Mouse (Mus musculus) midbrain, embryonic 14.5 days (tissue): Measurements from ENCODE around the gene Hipk2. TPM values are rescaled to one million over a fixed set of nuclear protein-coding genes. Genes with fewer than 3 reads are reported as not detected.

Source experiments
- ATAC-seq: fragments of 200-750 bp; cut with Nextera tagmentation; 2 replicates; pipeline ENCODE4 v1.8.0; 2017; ENCODE audit warnings: moderate number of reproducible peaks, moderate library complexity; ENCODE audit not compliant: low FRiP score, low TSS enrichment
- DNase-seq: peaks from one replicate; pipeline ENCODE4 v3.0.0-alpha.2; 2015
- H3K27ac ChIP-seq: fragments of 300-500 bp; sonication (generic); replicated peaks from 2 replicates; pipeline ENCODE4 v1.5.1; 2014; ENCODE audit warnings: mild to moderate bottlenecking, low read depth, low read length, moderate library complexity
- H3K27me3 ChIP-seq: fragments of 300-500 bp; sonication (generic); 2 replicates; pipeline ENCODE4 v1.6.1; 2014; ENCODE audit warnings: low read length, control low read depth, mixed read lengths; ENCODE audit not compliant: control insufficient read depth, insufficient read depth
- H3K36me3 ChIP-seq: fragments of 300-500 bp; sonication (generic); 2 replicates; pipeline ENCODE4 v1.6.1; 2014; ENCODE audit warnings: low read length, control low read depth; ENCODE audit not compliant: control insufficient read depth, insufficient read depth
- H3K4me1 ChIP-seq: fragments of 300-500 bp; sonication (generic); 2 replicates; pipeline ENCODE4 v1.6.1; 2014; ENCODE audit warnings: mild to moderate bottlenecking, antibody characterized with exemption, low read length, control low read depth; ENCODE audit not compliant: control insufficient read depth, insufficient read depth
- H3K4me2 ChIP-seq: fragments of 300-500 bp; sonication (generic); 2 replicates; pipeline ENCODE4 v1.6.1; 2014; ENCODE audit warnings: mild to moderate bottlenecking, low read length, moderate library complexity
- H3K4me3 ChIP-seq: fragments of 300-500 bp; sonication (generic); replicated peaks from 2 replicates; pipeline ENCODE4 v1.5.1; 2014; ENCODE audit warnings: low read depth, low read length
- H3K9ac ChIP-seq: fragments of 300-500 bp; sonication (generic); replicated peaks from 2 replicates; pipeline ENCODE4 v1.6.1; 2014; ENCODE audit warnings: mild to moderate bottlenecking, low read length, moderate library complexity
- H3K9me3 ChIP-seq: fragments of 300-500 bp; sonication (generic); 2 replicates; pipeline ENCODE4 v1.6.1; 2016; ENCODE audit warnings: low read length, control low read depth, mixed read lengths; ENCODE audit not compliant: control insufficient read depth
- WGBS: fragments of 180-500 bp; shearing (Covaris S2); extraction: QIAGEN DNeasy Blood & Tissue Kit; methylation state at CpG from one replicate; pipeline ENCODE4 v1.1.7; 2014; 5-methylcytosine and 5-hydroxymethylcytosine counted together
- polyA plus RNA-seq: library from polyadenylated mRNA; unstranded; fragments of >200 nt; fragmentation: Nextera tagmentation; extraction: Ambion mirVana; gene quantifications from 2 replicates; pipeline ENCODE4 v1.2.1, GENCODE M21; 2014

Hipk2 gene
- polyA plus RNA-seq, 1 experiment from 2014 or later: 41.3 TPM

DNA sequence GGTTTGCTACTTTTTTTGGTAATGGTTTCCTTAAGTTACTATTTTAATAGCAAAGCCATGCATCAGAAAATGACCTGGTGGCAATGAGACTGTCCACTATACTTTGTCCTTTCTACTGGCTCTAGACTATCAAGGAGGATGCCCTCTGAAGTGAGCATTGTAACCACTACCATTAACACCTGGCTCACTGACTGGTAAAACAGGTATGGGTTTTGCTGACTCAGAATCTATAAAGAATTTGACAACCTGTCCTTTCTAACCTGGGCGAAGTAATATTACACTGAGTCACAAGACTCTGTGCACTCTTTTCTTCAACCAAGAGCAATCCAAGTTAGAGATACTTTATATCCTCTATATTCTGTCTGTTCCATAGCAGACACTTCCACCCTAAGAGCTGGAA, 7.0 kb downstream of the Hipk2 start:
- Histone ChIP-seq H3K4me2 (no peak overlapping the region), H3K27ac (no peak overlapping the region), H3K27me3 (no peaks in the 10 kb centered on the region), H3K36me3 (no peaks in the 10 kb centered on the region; the same call in 1 of the 2 replicates), H3K4me3 (no peak overlapping the region), H3K4me1 (peaks cover 41% of the 10 kb centered on the region), H3K9me3 (no peaks in the 10 kb centered on the region), H3K9ac (no peak overlapping the region)
- DNase-seq (no peak), ATAC-seq (no peak)
- WGBS: 94% methylated on average over 1 of the region's 1 CpGs

DNA sequence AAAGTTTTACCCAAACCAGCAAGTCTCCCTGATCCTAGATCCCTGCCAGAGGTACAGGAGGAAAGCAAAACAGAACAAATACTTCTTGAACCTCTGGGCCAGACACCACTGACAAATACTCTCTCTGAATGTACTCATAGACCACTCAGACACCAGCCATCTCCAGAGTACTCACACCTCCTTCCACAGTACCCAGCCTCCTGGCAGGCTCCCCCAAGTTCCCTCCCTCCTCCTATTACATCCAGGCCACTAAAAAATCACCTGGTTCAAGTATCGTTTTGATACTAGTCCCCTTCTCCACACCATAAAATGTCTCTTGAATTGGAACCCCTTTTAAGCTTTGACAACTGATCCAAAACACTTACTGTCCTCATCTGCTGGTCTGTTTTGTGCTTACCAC, 8.7 kb downstream of the Hipk2 start:
- Histone ChIP-seq H3K9ac (no peak overlapping the region), H3K4me3 (no peak overlapping the region), H3K9me3 (no peaks in the 10 kb centered on the region), H3K36me3 (no peaks in the 10 kb centered on the region; the same call in 1 of the 2 replicates), H3K4me1 (peaks cover 26% of the 10 kb centered on the region), H3K27me3 (no peaks in the 10 kb centered on the region), H3K27ac (no peak overlapping the region), H3K4me2 (no peak overlapping the region)
- no peak for ATAC-seq
- DNase-seq: no peak
- 40% methylated on average over 1 of the region's 1 CpGs for WGBS

DNA sequence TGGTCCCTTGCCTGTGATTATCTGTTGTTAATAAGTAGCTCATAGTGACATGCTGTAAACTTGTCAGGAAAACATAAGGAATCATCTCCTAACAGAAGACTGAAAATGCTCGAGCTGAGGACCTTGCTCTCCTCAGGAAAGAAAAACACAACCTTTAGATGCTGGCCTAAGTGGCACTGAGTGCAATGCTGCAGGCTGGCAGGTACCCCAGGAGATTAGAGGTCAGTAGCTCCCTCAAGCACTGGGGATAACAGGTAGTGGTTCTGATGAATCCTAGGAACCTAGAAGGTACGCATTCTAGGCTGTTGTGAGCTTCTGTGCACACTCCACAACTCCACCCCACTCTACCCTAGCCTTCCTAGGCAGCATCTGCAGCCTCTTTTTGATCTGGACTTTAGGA, 9.2 kb downstream of the Hipk2 start:
- Histone ChIP-seq H3K9me3 (no peaks in the 10 kb centered on the region), H3K4me3 (no peak overlapping the region), H3K4me1 (peaks cover 21% of the 10 kb centered on the region), H3K27ac (no peak overlapping the region), H3K36me3 (no peaks in the 10 kb centered on the region; the same call in 1 of the 2 replicates), H3K4me2 (no peak overlapping the region), H3K9ac (no peak overlapping the region), H3K27me3 (no peaks in the 10 kb centered on the region)
- DNase-seq (no peak), ATAC-seq (no peak)
- 84% methylated on average over 2 of the region's 2 CpGs for WGBS

DNA sequence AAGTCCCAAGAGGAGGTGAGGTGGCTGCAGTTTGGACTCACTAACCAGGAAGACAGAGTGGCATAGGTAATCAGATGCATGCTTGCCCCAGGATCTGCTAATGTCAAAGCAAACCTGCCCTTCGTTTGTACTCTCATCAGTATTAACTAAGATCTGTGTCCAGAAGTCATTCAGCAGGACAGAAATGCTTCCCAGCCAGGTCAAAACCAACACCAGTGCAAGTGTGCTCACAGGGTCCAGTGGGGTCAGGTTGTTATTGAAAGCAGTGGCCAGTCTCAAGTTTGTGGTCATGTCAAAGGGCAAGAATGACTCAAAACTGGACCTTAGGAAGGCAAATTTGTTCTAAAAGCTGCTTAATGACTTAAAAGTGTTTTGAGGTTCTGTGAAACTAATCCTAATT, 9.6 kb downstream of the Hipk2 start:
- Histone ChIP-seq H3K27me3 (no peaks in the 10 kb centered on the region), H3K9ac (no peak overlapping the region), H3K27ac (no peak overlapping the region), H3K36me3 (no peaks in the 10 kb centered on the region; the same call in 1 of the 2 replicates), H3K4me2 (no peak overlapping the region), H3K9me3 (no peaks in the 10 kb centered on the region), H3K4me3 (no peak overlapping the region), H3K4me1 (peaks cover 16% of the 10 kb centered on the region)
- 88% methylated on average over 1 of the region's 1 CpGs for WGBS
- DNase-seq: no peak
- no peak for ATAC-seq

DNA sequence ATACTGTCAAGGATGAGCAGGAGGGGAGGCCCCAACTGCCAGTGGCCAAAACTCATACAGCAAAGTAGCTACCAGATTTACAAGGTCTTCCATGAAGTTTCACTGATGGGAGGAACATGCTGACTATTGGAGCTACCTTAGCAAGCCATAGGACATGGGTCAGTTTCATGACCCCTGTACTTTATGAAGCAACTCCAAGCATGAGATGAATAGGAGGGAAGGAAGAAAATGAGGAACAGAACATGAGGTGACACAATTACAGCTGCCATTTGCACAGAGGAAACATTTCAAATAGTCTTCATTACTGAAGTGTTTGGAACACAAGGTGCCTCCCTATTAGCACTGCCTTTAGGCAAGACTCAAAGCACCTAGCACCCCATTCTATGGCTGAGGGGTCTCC, 10.2 kb downstream of the Hipk2 start:
- ATAC-seq: no peak

DNA sequence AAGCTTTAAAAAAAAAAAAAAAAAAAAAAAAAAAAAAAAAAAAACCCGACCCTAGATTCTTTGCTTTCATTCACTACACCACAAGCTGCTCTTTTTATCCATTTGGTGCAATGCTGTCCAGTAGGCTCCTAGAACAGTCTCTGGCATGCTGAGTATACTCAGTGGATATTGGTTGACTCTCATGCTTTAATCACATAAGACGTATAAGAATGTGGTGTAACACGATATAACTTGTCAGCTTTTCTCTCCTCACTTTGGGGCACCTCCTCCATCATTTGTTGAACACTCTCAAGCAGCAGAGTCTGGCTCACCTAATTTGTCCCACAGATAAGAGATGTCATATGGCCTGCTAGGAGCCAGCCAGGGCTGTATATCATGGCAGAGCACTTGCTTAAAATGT, 12.4 kb downstream of the Hipk2 start:
- no peak for DNase-seq
- WGBS: 63% methylated on average over 3 of the region's 3 CpGs
- H3K27ac ChIP-seq: no peak overlapping the region
- H3K9me3 ChIP-seq: no peaks in the 10 kb centered on the region
- H3K36me3 ChIP-seq: no peaks in the 10 kb centered on the region
- no peaks in the 10 kb centered on the region for H3K27me3 ChIP-seq
- no peak overlapping the region for H3K9ac ChIP-seq
- no peak for ATAC-seq
- H3K4me1 ChIP-seq: peaks cover 13% of the 10 kb centered on the region; the same call in 1 of the 2 replicates
- no peak overlapping the region for H3K4me3 ChIP-seq
- H3K4me2 ChIP-seq: no peak overlapping the region

More for the DNA sequence above, 10.2 kb downstream of the Hipk2 start:
- no peak overlapping the region for H3K4me3 ChIP-seq
- no peak overlapping the region for H3K27ac ChIP-seq
- no peaks in the 10 kb centered on the region for H3K27me3 ChIP-seq
- H3K4me1 ChIP-seq: peaks cover 12% of the 10 kb centered on the region
- H3K9ac ChIP-seq: no peak overlapping the region
- no peak for DNase-seq
- H3K9me3 ChIP-seq: no peaks in the 10 kb centered on the region
- H3K36me3 ChIP-seq: no peaks in the 10 kb centered on the region; the same call in 1 of the 2 replicates
- H3K4me2 ChIP-seq: no peak overlapping the region

DNA sequence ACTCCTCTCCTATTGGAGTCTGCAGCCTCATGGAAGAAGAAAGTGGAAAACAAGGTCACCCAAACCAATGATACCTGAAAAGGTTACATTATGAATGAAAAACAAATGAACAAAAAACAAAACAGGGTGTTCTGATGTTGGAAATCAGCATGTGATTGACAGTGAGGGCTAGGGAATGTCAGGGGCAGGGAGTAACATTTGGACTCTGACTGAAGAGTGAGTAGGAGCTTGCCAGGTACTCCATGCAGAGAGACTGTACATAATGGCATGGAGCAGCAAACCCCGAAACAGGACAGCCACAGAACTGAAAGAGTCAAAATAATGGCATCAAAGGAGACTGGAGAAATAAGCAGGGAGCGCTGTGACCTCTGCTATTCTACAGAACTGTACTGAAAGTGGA, 15.7 kb downstream of the Hipk2 start:
- Histone ChIP-seq H3K4me3 (no peak overlapping the region), H3K9ac (no peak overlapping the region), H3K36me3 (no peaks in the 10 kb centered on the region), H3K27ac (no peak overlapping the region), H3K9me3 (no peaks in the 10 kb centered on the region), H3K4me2 (no peak overlapping the region), H3K27me3 (no peaks in the 10 kb centered on the region), H3K4me1 (0 out of 2 replicates have a peak, but pooled peaks cover 6% of the 10 kb centered on the region)
- no peak for DNase-seq
- ATAC-seq: no peak
- WGBS: 85% methylated on average over 2 of the region's 2 CpGs

DNA sequence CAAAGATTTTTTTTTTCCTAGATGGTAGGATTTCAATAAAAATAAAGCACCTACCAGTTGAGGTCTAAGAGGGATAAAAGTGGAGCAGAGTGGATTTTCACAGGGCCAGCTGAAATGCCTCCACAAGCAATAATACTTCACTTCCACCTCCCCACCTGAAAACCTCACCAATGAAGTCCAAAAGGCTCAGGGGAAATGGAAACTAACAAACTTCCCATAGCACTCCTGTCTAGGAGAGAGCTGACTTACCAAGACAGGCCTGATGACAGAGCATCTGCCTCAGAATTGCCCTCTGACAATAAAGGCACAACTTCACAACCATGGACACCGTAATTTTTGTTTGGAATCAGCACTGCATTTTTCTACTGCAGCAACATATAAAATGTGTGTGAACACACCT, 16.1 kb downstream of the Hipk2 start:
- Histone ChIP-seq H3K36me3 (no peaks in the 10 kb centered on the region), H3K4me1 (0 out of 2 replicates have a peak, but pooled peaks cover 6% of the 10 kb centered on the region), H3K27ac (no peak overlapping the region), H3K9ac (no peak overlapping the region), H3K27me3 (no peaks in the 10 kb centered on the region), H3K4me2 (no peak overlapping the region), H3K4me3 (no peak overlapping the region), H3K9me3 (no peaks in the 10 kb centered on the region)
- 98% methylated on average over 1 of the region's 1 CpGs for WGBS
- ATAC-seq (no peak), DNase-seq (no peak)

DNA sequence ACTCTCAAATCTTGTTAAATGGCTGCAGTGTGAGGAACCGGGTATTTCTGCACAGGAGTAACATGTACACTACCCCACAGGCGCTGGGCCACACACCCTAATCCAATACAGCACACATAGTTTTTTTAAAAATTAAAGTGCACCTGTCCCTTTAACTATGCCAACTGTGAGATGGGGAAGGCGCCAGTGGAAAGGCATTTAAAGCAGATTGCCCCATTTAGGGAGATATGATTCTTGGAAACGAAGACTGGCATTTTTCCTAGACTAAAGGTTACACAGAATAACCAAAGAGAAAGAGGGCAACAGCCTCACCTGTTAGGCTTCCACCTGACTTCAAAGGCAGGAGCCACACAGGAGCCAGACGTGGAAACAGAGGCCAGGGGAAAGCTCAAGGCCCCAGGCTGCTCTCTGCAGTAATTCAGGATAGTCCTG, 22.4 kb downstream of the Hipk2 start:
- H3K27me3 ChIP-seq: no peaks in the 10 kb centered on the region
- no peaks in the 10 kb centered on the region for H3K9me3 ChIP-seq
- no peak overlapping the region for H3K4me2 ChIP-seq
- 81% methylated on average over 5 of the region's 5 CpGs for WGBS
- ATAC-seq (no peak), DNase-seq (no peak)
- H3K27ac ChIP-seq: no peak overlapping the region
- no peaks in the 10 kb centered on the region for H3K36me3 ChIP-seq
- H3K4me1 ChIP-seq: peaks cover 33% of the 10 kb centered on the region
- H3K9ac ChIP-seq: no peak overlapping the region
- no peak overlapping the region for H3K4me3 ChIP-seq
